ENCODE assay signal across 7 mouse cellular contexts in genomic region chr7:29815910-29816429, GRCm38 (mm10). TPM values are rescaled to one million over a fixed set of nuclear protein-coding genes. Genes with fewer than 3 reads are reported as not detected.
DNase-seq lines count a peak whose midpoint lies in the region; ATAC-seq lines count a peak whose summit lies in the region.

Zfp790 (plus strand) TSS chr7:29816114.

- no peaks in the 10 kb centered on the region for H3K9me3 ChIP-seq in embryonic facial prominence, embryonic 12.5 days
- no peaks in the 10 kb centered on the region for H3K9me3 ChIP-seq in limb, embryonic 11.5 days (ENCODE audit: control insufficient read depth, low read length)
- H3K9me3 ChIP-seq in midbrain, embryonic 14.5 days (ENCODE audit: control insufficient read depth, low read length) = no peaks in the 10 kb centered on the region

- under 1% methylated on average over 26 of the region's 26 CpGs for WGBS in embryonic facial prominence, embryonic 12.5 days
- WGBS in limb, embryonic 11.5 days = under 1% methylated on average over 26 of the region's 26 CpGs
- under 1% methylated on average over 26 of the region's 26 CpGs for WGBS in midbrain, embryonic 14.5 days

- H3K9ac ChIP-seq in embryonic facial prominence, embryonic 12.5 days = peak within 1 kb of the TSS; percentile 70
- peak within 1 kb of the TSS; percentile 64 for H3K9ac ChIP-seq in limb, embryonic 11.5 days (ENCODE audit: low read length)
- peak within 1 kb of the TSS; percentile 58 for H3K9ac ChIP-seq in midbrain, embryonic 14.5 days (replicated peaks; ENCODE audit: low read length)

- H3K27me3 ChIP-seq in embryonic facial prominence, embryonic 12.5 days = no peaks in the 10 kb centered on the region
- H3K27me3 ChIP-seq in limb, embryonic 11.5 days (ENCODE audit: control insufficient read depth, insufficient read depth, low read length) = no peaks in the 10 kb centered on the region
- no peaks in the 10 kb centered on the region for H3K27me3 ChIP-seq in midbrain, embryonic 14.5 days (ENCODE audit: control insufficient read depth, insufficient read depth, low read length)

- peak within 1 kb of the TSS; percentile 78 for H3K4me2 ChIP-seq in embryonic facial prominence, embryonic 12.5 days (replicated peaks)
- peak within 1 kb of the TSS; percentile 82 for H3K4me2 ChIP-seq in limb, embryonic 11.5 days (ENCODE audit: low read depth, severe bottlenecking)
- peak within 1 kb of the TSS; percentile 79 for H3K4me2 ChIP-seq in midbrain, embryonic 14.5 days (ENCODE audit: low read length)

- 0 out of 2 replicates have a peak, but pooled peaks cover 5% of the 10 kb centered on the region for H3K36me3 ChIP-seq in embryonic facial prominence, embryonic 12.5 days
- no peaks in the 10 kb centered on the region for H3K36me3 ChIP-seq in limb, embryonic 11.5 days (ENCODE audit: control insufficient read depth, insufficient read depth, low read length)
- no peaks in the 10 kb centered on the region for H3K36me3 ChIP-seq in midbrain, embryonic 14.5 days (ENCODE audit: control insufficient read depth, insufficient read depth, low read length)

- H3K4me3 ChIP-seq in embryonic facial prominence, embryonic 12.5 days = peak within 1 kb of the TSS; percentile 72
- peak within 1 kb of the TSS; percentile 78 for H3K4me3 ChIP-seq in limb, embryonic 11.5 days (ENCODE audit: low read depth, low read length)
- H3K4me3 ChIP-seq in midbrain, embryonic 14.5 days (replicated peaks; ENCODE audit: low read depth, low read length) = peak within 1 kb of the TSS; percentile 59

- DNase-seq in adrenal gland, postnatal 25 days = peak; percentile 78
- peak; percentile 99 for DNase-seq in heart, adult 11 months
- DNase-seq in kidney, adult 18-20 months = peak; percentile 86
- DNase-seq in limb, embryonic 11.5 days (ENCODE audit: low spot score) = peak; percentile 88
- DNase-seq in midbrain, embryonic 14.5 days = peak; percentile 97
- peak; percentile 64 to 67 for DNase-seq in spleen, adult 18-20 months

- peaks cover 28% of the 10 kb centered on the region for H3K4me1 ChIP-seq in embryonic facial prominence, embryonic 12.5 days
- peaks cover 7% of the 10 kb centered on the region for H3K4me1 ChIP-seq in limb, embryonic 11.5 days (ENCODE audit: control insufficient read depth, insufficient read depth, low read length)
- peaks cover 37% of the 10 kb centered on the region for H3K4me1 ChIP-seq in midbrain, embryonic 14.5 days (ENCODE audit: control insufficient read depth, insufficient read depth, low read length)

- peak within 1 kb of the TSS; percentile 91 for H3K27ac ChIP-seq in embryonic facial prominence, embryonic 12.5 days
- H3K27ac ChIP-seq in limb, embryonic 11.5 days (replicated peaks; ENCODE audit: low read depth, low read length) = 0 out of 2 replicates have a peak within 1 kb of the TSS, but pooled peaks have one; percentile 39
- peak within 1 kb of the TSS; percentile 69 for H3K27ac ChIP-seq in midbrain, embryonic 14.5 days (replicated peaks; ENCODE audit: low read depth, low read length)

- ATAC-seq in embryonic facial prominence, embryonic 12.5 days (ENCODE audit: insufficient number of reproducible peaks, insufficient read depth, low FRiP score, low TSS enrichment) = peak; percentile 95
- peak; percentile 95 for ATAC-seq in limb, embryonic 11.5 days (ENCODE audit: insufficient number of reproducible peaks, low FRiP score, low TSS enrichment, low read depth)
- peak; percentile 94 for ATAC-seq in midbrain, embryonic 14.5 days (ENCODE audit: low FRiP score, low TSS enrichment)

RNA-seq across cellular contexts. Expression of gene Zfp790, which starts in this region (rescaled TPM):
- 13.7 and 18.7 TPM in 2 replicates for total RNA-seq in adrenal gland, postnatal 25 days (2021)
- polyA plus RNA-seq in embryonic facial prominence, embryonic 12.5 days (2016; fragmentation: Nextera tagmentation; extraction: Ambion mirVana) = 17.0 and 20.0 TPM in 2 replicates
- polyA plus RNA-seq in limb, embryonic 11.5 days (2014; fragmentation: Nextera tagmentation; extraction: Ambion mirVana) = 17.1 and 19.5 TPM in 2 replicates
- polyA plus RNA-seq in midbrain, embryonic 14.5 days (2014; fragmentation: Nextera tagmentation; extraction: Ambion mirVana) = 20.6 and 35.1 TPM in 2 replicates

Comparison
In these comparisons a context has a peak if more than half of its experiments do, and no peak if none do; other contexts are left out.
1. Peak in every context shown above with its lines: DNase-seq, ATAC-seq, H3K4me3 ChIP-seq and H3K27ac ChIP-seq.
2. H3K27ac ChIP-seq: peak in every context shown above with its lines; median percentile 91 in embryonic facial prominence, embryonic 12.5 days; 69 in midbrain, embryonic 14.5 days; 39 in limb, embryonic 11.5 days.